Mouse (Mus musculus) neutrophil, adult 5-6 weeks (primary cell): ENCODE measurements at regions not wholly inside any gene's neighbourhood (a gene's known extent, or its start where the extent isn't known, plus 50 kb on each side); places are given as distances from the start of the nearest gene placed in this dataset.

Experiments
- ATAC-seq: fragments of 151-379, 151-347 bp; 2 replicates; pipeline ENCODE4 v1.8.0; 2017; ENCODE audit warnings: mild to moderate bottlenecking, moderate TSS enrichment; ENCODE audit not compliant: insufficient number of reproducible peaks, poor library complexity, low FRiP score, severe bottlenecking; ENCODE audit errors: extremely low read depth

GRCm38 (mm10) chr2:50744625-50745214 lies 404.2 kb downstream of the Rnd3 start:
- no peak for ATAC-seq

GRCm38 (mm10) chr2:50743785-50744258 lies 405.1 kb downstream of the Rnd3 start:
- ATAC-seq, result no peak

GRCm38 (mm10) chr2:50742421-50742820 lies 406.5 kb downstream of the Rnd3 start:
- no peak for ATAC-seq

- ATAC-seq, result no peak
These were observed 407.6 kb downstream of the Rnd3 start for GRCm38 (mm10) chr2:50741337-50741736.

GRCm38 (mm10) chr2:50739599-50739979 lies 409.3 kb downstream of the Rnd3 start:
- ATAC-seq, result no peak

GRCm38 (mm10) chr2:50738936-50739598 lies 409.8 kb downstream of the Rnd3 start:
- no peak for ATAC-seq

- no peak for ATAC-seq
These were observed 411.2 kb downstream of the Rnd3 start for GRCm38 (mm10) chr2:50737706-50738105.

- no peak for ATAC-seq
These were observed 413.9 kb downstream of the Rnd3 start for GRCm38 (mm10) chr2:50735029-50735428.

GRCm38 (mm10) chr2:50706652-50707051 lies 410.1 kb upstream of the Mmadhc start:
- ATAC-seq, result no peak

- no peak for ATAC-seq
These were observed 407.7 kb upstream of the Mmadhc start for GRCm38 (mm10) chr2:50704297-50704696.

- no peak for ATAC-seq
These were observed 406.2 kb upstream of the Mmadhc start for GRCm38 (mm10) chr2:50702584-50703450.

- no peak for ATAC-seq
These were observed 402.2 kb upstream of the Mmadhc start for GRCm38 (mm10) chr2:50698841-50699240.

- ATAC-seq, result no peak
These were observed 400.0 kb upstream of the Mmadhc start for GRCm38 (mm10) chr2:50696575-50696974.

GRCm38 (mm10) chr2:50694849-50695248 lies 398.2 kb upstream of the Mmadhc start:
- ATAC-seq, result no peak

- ATAC-seq, result no peak
These were observed 397.3 kb upstream of the Mmadhc start for GRCm38 (mm10) chr2:50693784-50694350.

GRCm38 (mm10) chr2:50690120-50691103 lies 393.8 kb upstream of the Mmadhc start:
- ATAC-seq, result no peak

GRCm38 (mm10) chr2:50687672-50688151 lies 391.1 kb upstream of the Mmadhc start:
- ATAC-seq, result peak; percentile 80

- peak; percentile 14; the same call in 1 of the 2 replicates for ATAC-seq
These were observed 390.6 kb upstream of the Mmadhc start for GRCm38 (mm10) chr2:50687222-50687621.
